Mouse (Mus musculus) erythroblast, embryonic 14.5 days (primary cell): ENCODE measurements around the gene Sgms1.

Experiments used
- GATA1 ChIP-seq: IDR thresholded peaks from 2 replicates; pipeline ENCODE4 v1.6.1; 2012; ENCODE audit warnings: low read length, inconsistent platforms, mixed read lengths
- TAL1 ChIP-seq: IDR thresholded peaks from 3 replicates; pipeline ENCODE4 v1.6.1; 2012; ENCODE audit warnings: low read length, inconsistent platforms, mixed read lengths

GRCm38 (mm10) chr19:32333544-32333943 lies 56.0 kb downstream of the Sgms1 start:
- no peak for TF ChIP-seq GATA1
- no peak for TF ChIP-seq TAL1
